Mouse (Mus musculus): ENCODE measurements around the gene Efnb2.

Efnb2 gene

DNA sequence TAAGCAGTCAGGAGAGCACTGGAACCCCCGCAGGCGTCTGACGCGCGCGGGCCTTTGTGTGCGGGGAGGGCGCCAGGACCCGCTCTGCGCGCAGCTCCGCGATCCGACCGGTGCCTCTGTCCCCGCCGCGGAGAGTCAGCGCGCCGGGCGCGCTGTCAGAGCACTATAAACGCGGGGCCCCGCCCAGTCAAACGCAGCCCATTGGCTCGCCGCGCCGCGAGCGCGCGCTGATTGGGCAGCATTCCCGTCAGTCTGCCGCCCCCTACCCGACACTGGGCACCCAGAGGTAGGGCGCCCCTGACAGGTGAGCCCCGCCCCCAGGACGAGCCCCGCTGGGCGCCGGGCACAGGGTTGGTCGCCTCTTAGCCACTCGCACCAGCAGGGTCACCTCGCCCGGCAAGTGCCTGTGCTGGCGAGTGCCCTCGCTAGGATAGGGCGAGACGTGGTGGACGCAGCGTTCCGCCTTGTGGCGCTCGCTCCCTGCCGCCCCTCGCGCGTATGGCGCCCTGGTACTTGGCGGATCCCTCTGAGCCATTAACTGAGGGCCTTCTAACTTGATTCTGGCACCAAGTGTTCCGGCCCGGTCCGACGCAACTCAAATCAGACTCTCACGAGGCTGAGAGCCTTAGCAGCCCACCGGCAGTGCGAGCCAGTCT, at the start of gene Efnb2:
TSS of gene Efnb2 (minus strand) at position 140 of the 656 bp plus-strand sequence.
- peak; percentile 57 to 80 for DNase-seq (ENCODE audit: low spot score in 2 of 2)

DNA sequence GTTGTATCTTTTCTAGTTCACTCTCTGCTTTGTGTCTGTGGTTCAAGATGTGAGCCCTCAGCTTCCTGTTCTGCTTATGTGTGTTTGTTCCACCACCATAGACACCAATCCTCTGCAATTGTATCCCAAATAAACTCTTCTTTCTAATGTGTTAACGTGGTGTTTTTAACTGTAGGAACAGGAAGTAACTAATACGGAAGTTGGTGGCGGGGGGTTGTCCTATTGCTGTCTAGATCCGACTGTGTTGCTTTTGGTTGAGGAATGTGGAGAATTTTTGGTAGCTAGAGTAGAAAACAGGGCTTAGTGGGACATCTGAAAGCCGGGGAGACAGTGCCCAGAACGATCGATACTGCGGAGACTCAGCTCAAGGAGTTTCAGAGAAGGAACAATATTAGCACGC, 43.8 kb upstream of the Efnb2 start:
- no peak for DNase-seq (ENCODE audit: low spot score in 2 of 2)

DNA sequence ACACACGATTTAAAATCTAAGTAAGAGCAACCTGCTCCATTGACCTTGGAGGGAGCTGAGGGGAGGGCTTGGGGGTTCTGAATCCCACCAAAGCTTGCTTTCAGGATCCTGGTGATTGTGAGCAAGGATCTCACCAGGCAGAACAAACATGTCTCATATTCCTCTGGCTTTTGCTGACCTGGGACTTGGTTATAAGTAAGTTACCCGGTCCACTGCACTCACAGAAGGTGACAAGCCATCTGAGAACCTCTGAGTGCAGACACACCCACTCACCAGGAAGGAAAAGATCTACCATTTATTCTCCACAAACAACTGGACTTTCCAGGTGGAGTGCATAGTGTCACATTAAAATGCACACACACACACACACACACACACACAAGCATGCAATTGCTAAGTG, 42.6 kb upstream of the Efnb2 start:
- DNase-seq (ENCODE audit: low spot score in 2 of 2) = no peak

DNA sequence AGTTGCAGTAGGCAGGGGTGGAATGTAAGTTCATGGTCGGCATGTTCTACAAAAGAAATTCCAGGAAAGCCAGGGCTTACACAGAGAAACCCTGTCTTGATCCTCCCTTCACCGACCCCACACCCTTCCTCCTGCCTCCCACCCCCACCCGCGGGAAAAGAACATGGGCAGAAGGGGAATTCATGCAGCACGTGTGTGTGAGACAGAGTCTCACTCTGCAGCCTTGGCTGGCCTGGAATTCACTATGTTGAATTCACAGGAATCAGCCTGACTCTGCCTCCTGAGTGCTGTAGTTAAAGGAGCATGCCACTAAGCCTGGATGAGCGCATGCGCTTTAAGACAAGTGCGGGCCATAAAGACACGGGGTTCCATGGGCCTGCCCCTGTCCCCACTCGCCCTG, 39.8 kb upstream of the Efnb2 start:
- DNase-seq (ENCODE audit: low spot score in 2 of 2) = no peak

DNA sequence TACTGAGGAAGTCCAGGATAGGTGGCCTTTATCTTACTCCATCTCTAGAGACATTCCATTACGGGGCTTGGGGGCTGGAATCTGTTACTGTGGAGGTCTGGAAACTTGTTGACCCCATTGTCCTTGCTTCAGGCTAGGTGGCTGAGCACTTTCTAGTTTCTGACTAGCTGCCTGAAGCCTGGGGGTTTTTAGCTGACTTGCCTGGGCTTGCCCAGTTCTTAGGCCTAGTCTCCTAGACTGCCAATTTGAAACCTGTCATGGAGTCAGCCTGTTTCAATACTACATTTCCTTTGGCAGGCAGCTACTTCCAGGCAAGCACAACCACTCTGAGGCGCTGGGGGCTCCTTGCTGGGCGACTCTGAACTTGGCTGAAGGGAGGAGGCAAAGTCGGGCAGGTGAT, 39.2 kb upstream of the Efnb2 start:
- no peak for DNase-seq (ENCODE audit: low spot score in 2 of 2)

DNA sequence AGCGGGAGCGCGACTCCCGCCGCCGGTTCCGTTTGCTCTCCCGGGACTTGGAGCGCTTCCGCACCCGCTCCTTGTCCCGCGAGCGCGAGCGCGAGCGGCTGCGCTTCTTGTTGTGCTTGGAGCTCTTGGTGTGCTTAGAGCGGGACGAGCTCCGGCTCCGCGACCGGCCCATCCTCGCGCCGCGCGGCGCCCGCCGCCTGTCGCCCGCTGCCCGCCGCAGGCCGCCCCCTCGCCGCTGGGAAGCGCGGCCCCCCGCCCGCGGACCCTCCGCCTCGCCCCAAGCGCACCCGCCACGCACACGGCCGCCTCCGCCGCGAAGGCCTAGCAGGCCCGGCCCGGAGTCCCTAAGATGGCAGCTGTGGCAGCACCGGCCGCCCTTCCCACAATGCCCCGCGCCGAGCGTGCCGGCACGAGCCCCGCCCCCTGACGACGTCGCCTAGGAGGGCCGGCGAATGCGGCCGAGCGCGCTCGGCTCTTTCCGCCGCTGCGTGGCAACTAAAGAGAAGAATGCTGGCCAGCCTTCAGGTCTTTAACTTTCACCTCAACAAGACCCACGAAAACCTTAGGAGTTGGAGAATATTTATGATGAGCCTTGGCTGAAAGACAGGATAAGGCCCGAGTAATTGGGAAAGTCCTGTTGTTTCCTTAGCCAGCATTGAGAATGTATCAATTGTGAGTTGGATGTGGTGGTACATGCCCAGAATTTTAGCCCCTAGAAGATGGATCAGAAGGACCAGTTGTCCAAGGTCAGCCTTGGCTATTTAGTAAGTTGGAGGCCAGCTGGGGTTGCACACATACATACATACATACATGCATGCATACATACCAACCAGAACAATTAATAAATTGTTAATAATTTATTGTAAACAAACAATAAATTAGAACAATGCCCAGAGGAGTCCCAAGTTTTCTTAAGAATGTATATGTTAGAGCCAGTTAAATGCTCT, 29.4 kb upstream of the Efnb2 start, which contains the start of gene Arglu1:
TSS of gene Arglu1 (minus strand) at position 376 of the 947 bp plus-strand sequence.
- peak; percentile 89 to 95 for DNase-seq (ENCODE audit: low spot score in 2 of 2)

DNA sequence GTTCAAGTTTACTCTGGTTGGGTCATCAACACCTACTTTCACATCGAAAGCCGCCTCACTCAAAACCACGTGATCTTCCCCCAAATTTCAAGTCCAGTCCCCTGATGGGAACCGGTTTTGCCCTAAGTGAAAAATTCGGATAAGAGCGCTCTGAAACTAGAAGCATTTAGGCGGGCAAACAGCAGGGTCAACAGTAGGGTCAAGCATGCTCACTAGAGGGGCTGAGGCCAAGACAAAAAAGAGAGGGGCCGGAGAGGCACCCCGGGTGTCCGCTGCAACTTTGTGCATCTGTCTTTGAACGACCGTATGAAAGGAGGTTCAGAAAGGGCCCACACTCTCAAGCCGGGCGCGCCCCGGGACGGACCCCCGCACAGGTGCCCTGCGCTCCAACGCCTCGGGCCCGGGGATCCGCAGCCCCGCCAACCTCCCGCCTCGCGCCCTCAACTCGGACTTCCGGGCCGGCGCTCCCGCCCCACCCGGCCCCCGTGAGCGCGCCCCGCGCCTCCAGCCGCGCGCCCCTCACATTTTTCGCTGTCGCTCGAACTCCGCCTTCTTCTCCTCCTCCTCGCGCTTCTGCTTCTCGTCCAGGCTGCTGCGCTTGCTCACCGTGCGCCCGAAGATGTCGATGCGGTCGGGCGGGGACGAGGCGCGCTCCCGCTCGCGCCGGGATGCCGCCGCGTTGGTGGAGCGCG, 28.6 kb upstream of the Efnb2 start:
- DNase-seq (ENCODE audit: low spot score in 2 of 2) = peak; percentile 38 to 52

DNA sequence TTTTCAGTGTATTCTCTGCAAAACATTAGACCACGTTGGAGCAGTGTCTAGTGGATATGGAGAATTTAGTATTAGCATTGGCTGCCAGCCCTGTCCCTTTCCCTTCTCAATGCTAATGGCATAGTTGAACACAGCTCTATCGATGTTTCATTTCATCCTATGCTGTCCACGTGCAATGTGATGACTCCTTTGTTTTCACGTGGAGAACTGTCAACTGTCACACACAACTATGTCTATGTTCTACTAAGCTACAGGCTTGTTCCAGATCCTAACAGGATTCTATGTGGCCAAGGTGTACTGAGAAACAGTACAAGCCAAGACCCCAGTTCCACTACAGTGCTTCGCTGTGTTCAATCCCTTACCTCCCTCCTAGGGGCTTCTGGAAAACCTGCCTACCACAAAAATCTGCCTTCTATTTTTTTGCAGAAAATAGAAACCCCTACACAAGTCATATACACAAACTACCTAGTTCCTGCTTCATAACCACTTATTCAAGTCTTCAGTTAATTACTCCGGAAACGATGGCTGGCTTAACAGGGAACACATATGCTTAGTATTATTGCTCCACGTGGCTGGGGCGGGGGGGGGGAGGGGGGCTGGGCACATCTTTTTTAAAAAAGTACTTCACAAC, 27.9 kb upstream of the Efnb2 start:
- no peak for DNase-seq (ENCODE audit: low spot score in 2 of 2)

DNA sequence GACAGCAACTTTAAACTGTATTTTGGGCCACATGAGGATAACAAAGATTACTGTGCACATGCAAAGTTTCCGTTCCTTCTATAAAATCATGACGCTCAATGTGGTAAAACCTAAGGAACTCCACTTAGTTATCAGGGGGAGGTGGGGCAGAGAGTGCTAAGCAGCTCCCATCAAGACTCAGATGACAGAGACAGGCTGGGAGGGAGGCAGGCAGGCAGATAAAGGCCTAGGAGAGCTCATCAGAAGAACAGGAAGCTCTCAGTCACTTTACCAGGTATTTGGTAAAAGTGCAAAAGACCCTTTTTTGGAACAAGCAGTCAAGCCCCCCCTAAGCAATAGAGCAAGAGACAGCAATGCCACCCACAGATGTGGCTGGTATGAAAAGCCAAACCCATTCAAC, 24.5 kb upstream of the Efnb2 start:
- DNase-seq (ENCODE audit: low spot score in 2 of 2) = no peak

DNA sequence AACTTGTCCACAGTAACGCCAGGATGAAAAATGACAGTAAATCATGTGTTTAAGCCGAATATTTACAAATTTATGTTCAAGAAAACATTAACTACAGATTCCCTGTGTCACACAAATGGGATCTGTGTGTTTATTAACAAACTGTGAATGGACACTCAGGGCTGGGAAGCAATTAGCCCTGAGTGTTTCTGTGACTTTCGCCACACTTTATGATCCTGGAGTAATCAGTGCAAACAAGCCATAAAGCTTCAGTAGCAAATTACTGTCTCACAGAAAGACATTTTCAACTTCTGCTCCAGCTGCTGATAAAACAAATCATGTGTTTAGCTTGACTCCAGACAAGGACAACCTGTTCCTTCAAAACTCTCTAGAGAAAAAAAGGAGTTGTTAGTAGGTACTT, 21.7 kb upstream of the Efnb2 start:
- DNase-seq (ENCODE audit: low spot score in 2 of 2) = no peak

DNA sequence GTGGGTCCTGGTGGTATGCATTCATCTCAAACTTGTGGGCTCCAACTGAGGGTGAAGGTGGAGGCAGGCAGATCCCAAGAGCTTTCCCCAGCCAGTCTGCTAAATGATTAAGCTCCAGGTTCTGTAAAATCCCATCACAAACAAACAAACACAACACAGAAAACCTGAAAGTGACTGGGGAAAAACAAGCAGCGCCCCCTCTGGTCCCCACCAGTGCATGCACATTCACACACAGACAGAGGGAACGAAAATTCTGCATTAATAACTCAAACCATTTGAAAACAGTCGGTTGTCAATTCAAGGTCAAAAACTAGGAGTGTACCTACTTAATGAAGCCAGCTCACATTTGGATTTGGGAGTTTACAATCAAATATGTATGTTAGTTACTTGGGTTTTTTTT, 17.2 kb upstream of the Efnb2 start:
- DNase-seq (ENCODE audit: low spot score in 2 of 2) = no peak

DNA sequence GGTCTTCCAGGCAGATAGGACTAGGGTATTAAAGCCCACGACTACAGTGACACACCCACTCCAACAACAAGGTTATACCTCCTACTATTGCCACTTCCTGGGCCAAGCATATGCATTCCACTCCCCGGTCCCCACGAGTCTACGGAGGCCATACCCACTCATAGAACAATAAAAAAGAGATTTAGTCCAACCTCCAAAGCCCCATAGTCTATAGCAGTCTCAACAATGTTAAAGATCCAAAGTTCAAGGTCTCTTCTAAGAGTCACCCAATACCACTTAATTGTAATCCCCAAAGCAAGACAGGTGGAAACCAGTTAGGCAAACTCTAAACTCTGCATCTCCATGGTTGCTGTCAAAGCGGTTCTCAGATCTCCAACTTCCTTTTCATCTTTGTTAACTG, 13.8 kb upstream of the Efnb2 start:
- DNase-seq (ENCODE audit: low spot score in 2 of 2) = no peak

DNA sequence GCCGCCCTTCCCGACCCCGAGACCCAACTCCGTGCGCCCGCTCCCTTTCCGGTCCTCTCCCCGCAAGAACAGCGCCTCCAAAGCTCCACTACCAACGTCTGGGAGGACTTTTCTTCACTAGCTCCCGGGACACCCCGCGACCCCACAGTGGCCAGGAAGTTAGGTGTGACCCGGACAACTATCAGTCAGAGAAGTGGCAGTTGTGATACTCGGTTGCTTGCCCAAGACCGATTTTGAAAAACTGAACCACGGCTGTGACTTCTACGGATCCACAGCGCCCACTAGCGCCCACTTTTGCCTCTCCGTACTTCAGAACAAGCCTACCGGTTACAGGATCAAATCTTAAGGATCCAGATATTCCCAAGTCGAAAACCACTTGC, 707 bp upstream of the Efnb2 start:
- DNase-seq (ENCODE audit: low spot score in 2 of 2) = peak; percentile 54 to 80

DNA sequence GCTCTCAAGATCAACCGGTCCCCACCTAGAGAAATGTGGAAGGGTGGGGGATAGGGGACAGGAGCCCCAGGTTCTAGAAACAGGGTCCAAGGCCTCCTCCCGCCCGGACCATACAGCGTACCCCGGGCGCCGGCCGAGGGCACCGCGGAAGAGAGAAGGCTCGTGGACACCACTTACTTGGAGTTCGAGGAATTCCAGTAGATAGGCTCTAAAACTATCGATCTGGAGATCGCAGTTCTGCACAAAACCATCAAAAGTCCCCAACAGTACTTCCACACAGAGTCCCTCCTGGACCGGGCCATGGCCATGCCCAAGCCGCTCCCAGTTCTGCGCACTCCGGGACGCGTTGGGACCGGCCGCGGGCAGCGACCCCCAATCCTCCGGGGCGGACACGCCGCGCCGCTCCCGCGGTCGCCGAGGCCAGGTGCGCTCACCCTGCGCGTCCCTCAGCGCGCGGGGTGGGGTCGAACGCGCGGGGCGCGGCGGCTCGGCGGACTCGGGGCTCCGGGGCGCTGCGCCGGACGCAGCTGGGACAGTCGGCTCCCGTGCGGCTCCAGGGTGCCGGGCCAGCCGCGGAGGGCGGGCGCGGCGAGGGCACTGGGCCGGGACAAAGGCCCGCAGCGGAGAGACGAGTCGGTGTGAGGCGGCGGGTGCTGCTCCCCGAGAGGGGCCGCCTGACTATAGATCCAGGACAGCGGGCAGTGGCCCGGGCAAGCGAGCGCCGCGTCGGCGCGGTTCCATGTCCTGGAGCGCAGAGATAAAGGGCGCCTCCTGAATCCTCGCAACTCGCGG, 539 bp downstream of the Efnb2 start:
- DNase-seq (ENCODE audit: low spot score in 2 of 2) = no peak

DNA sequence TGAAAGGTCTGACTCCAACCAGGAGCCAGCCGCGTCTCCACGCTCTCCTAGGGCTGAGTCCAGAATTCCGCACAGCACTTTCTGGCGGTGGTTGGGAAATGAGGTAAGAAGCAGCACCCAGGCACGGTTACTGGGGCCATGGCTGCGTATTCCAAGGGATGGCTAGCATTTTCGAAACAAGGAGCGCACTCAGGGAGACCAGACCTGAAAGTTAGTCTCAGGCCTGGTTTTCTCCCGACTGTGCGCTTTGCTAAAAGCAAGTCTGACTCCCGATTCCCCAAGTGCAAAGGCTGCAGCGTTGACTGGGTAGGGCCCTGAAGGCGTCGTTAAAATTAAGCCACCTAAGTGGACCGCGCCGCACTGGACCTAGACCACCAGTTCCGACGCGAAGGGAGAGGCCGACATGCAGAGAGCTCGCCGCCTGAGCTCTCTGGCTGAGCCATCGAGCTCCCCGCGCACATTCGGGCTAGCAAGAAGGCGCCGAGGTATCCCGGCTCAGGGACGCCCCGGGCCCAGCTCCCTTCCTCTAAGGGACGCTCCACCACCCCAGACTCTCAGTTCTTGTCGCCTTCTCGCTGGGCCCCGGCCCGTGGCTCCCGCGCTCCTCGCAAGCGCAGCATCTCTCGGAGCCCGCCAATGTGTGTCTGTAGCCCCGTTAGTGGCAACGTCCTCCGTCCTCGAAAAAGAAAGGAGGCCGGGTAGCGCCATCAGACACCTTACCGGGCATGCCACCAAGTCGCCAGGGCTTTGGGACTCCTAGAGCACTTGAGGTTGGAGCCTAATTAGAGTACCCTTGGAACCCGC, 1.3 kb downstream of the Efnb2 start:
- no peak for DNase-seq (ENCODE audit: low spot score in 2 of 2)

DNA sequence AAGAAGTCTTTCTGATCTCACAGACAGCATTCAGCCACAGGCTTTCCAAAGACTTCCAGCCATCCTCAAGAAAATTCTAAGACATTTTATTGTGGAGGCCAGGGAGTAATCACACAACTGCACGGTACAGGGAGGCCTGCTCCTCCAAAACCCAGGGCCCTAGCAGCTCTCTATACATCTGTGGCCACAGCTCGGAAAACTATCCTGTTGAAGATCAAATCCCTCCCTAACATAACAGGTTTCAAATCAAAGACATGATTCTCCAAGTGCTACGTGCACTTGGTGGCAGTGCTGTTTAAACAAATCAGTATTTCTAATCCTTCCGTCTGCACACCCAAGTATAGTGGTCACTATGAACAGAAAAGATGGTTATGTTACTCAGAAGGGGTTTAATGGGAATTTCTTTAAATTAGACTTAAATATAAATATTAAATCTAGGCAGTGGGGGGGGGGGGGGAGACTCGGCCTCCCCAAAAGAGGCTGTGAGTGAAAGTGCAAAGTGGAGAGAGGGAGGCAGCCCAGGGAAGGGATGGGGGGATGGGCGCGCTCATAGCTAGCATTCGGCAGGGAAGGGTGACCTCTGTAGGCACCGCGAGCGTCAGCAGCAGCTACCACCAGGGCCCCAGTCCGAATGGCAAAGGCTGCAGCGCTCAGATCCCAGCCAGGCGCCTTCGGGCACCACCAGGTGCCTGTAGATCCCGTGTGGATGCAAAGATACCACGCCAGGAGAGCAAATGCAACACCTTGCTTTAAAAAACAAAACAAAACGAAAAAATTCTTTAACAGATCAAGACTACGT, 2.4 kb downstream of the Efnb2 start:
- DNase-seq (ENCODE audit: low spot score in 2 of 2) = peak in 1 of 2 experiments; percentile 15

DNA sequence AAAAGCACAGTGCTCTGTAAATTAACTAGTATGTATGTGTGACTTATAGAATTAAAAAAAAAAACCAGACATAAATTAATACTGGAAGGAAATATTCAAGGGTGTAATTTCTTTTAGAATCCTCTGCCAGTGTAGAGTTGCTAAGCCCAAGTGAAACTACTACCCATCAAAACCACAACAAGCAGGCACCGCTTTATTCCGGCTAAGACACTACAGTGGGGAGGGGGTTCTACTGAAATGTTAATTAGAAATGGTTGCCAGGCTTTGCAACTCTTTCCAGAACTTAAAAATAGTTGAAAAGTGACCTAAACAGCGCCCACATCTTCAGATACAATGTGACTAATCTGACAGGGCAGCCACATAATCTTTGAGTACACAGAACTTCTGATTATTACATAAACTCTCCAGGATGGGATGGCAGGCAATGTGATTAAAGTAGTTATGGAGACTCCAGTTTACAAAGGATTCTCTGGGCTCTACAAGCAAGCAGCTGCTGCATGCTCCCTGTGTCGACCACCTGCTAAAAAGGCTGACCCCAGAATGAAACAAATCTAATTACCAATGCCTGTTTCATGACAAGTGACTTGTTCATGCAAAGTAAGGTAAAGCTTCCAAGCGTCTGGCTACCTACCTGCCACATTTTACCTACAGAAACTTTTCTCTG, 3.2 kb downstream of the Efnb2 start:
- no peak for DNase-seq (ENCODE audit: low spot score in 2 of 2)

DNA sequence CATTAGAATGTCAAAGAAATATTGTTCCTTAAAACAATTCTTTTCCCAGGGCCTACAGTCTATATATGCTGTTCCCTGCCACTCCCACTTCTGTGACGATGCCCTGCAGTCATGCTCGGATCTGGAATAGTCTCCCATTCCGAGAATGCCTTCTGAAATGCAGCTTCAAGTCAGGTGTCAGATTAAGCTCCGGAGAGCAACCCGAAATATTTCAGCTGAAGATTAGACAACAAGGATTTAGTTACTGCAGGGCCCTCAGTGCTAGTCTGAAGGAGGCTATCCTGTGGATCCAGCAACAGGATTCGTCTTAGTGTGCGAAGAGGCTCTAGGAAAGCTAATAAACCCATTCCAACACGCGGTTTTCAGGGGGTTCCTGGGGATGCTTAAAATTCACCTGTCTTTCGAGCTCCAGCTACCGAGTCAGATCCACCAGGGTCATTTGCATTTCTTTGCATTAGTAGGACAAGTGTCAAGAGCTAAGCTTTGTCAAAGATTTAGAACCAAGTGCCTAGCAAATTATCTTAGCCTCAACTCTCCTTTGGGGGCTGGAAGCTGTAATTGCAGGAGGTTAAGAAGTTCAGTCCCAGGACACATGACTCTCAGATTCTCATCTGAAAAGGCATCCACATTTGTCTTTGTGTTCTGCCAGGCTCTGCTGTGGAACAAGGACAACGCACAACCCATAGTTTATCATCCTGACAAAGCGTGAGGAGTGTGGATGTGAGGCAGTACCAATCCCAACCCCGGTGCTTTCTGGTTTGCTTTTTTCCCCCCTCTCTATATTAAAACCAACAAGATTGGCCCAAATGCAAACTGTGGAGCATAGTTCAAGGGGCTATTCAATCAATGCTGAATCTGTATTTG, 4.2 kb downstream of the Efnb2 start:
- DNase-seq (ENCODE audit: low spot score in 2 of 2) = no peak

Data from natural killer cell, adult 2 months (primary cell).